Mouse (Mus musculus) ES-Bruce4 (cell line): ENCODE measurements at regions not wholly inside any gene's neighbourhood (a gene's known extent, or its start where the extent isn't known, plus 50 kb on each side); places are given as distances from the start of the nearest gene placed in this dataset.

ENCODE experiments used
- H3K27ac ChIP-seq: 2 replicates; pipeline ENCODE4 v1.5.1; 2012; ENCODE audit warnings: low read length, inconsistent platforms; ENCODE audit not compliant: insufficient read depth
- H3K27me3 ChIP-seq: 2 replicates; pipeline ENCODE4 v1.6.1; 2012; ENCODE audit warnings: mild to moderate bottlenecking, low read length, inconsistent platforms; ENCODE audit not compliant: control insufficient read depth, poor library complexity, insufficient read depth, severe bottlenecking
- H3K36me3 ChIP-seq: 2 replicates; pipeline ENCODE4 v1.6.1; 2012; ENCODE audit warnings: inconsistent platforms, mild to moderate bottlenecking, low read length, moderate library complexity; ENCODE audit not compliant: control insufficient read depth, poor library complexity, insufficient read depth, severe bottlenecking
- H3K4me1 ChIP-seq: one replicate; pipeline ENCODE4 v1.8.1; 2011; ENCODE audit warnings: low read length; ENCODE audit not compliant: control insufficient read depth, insufficient read depth
- H3K4me3 ChIP-seq: 2 replicates; pipeline ENCODE4 v1.5.1; 2011; ENCODE audit warnings: low read depth, mild to moderate bottlenecking, low read length
- H3K9ac ChIP-seq: 2 replicates; pipeline ENCODE4 v1.6.1; 2012; ENCODE audit warnings: low read depth, mild to moderate bottlenecking, inconsistent platforms; ENCODE audit not compliant: poor library complexity, severe bottlenecking
- H3K9me3 ChIP-seq: replicated peaks from 2 replicates; pipeline ENCODE4 v1.6.1; 2012; ENCODE audit warnings: mild to moderate bottlenecking, low read length, inconsistent platforms; ENCODE audit not compliant: control insufficient read depth, poor library complexity, insufficient read depth, severe bottlenecking
- CTCF ChIP-seq: IDR thresholded peaks from one replicate; pipeline ENCODE4 v1.8.1; 2011; ENCODE audit warnings: low read depth, low read length
- EP300 ChIP-seq: IDR thresholded peaks from 2 replicates; pipeline ENCODE4 v1.6.1; 2011; ENCODE audit warnings: low read depth, low read length; ENCODE audit not compliant: insufficient read depth
- POLR2A ChIP-seq: IDR thresholded peaks from one replicate; pipeline ENCODE4 v1.8.1; 2011; ENCODE audit warnings: low read length; ENCODE audit not compliant: insufficient read depth

- TF ChIP-seq POLR2A (no peak), EP300 (no peak), CTCF (no peak)
- H3K27ac ChIP-seq = no peak overlapping the region
- H3K4me1 ChIP-seq = no peaks in the 10 kb centered on the region
- H3K9me3 ChIP-seq = no peaks in the 10 kb centered on the region
- no peaks in the 10 kb centered on the region for H3K27me3 ChIP-seq
- no peak overlapping the region for H3K9ac ChIP-seq
- H3K36me3 ChIP-seq = no peaks in the 10 kb centered on the region
- no peak overlapping the region for H3K4me3 ChIP-seq
Measured at GRCm38 (mm10) chr13:5614833-5615232, 246.4 kb upstream of the Klf6 start.

DNA sequence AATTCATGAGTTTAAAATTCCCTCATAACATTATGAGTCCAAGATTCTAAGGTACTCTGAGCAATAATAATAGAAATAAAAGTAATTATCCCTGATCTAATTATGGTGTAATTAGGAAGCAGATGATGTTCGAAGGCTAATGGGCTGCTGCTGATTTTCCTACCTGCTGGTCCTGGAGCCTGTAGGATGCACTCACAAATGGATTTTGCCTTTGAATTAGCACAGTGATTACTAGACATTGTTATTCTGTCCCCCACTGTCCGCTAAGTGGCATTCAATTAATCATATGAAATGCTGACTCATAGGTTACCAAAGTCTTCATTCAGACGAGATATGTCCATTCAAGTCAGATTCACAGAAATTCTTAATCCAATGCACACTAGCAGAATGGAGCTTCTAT is 246.0 kb upstream of the Klf6 start:
- Histone ChIP-seq H3K4me3 (no peak overlapping the region), H3K4me1 (no peaks in the 10 kb centered on the region), H3K27ac (no peak overlapping the region), H3K9ac (no peak overlapping the region), H3K36me3 (no peaks in the 10 kb centered on the region), H3K27me3 (no peaks in the 10 kb centered on the region), H3K9me3 (no peaks in the 10 kb centered on the region)
- TF ChIP-seq CTCF (no peak), EP300 (no peak), POLR2A (no peak)

DNA sequence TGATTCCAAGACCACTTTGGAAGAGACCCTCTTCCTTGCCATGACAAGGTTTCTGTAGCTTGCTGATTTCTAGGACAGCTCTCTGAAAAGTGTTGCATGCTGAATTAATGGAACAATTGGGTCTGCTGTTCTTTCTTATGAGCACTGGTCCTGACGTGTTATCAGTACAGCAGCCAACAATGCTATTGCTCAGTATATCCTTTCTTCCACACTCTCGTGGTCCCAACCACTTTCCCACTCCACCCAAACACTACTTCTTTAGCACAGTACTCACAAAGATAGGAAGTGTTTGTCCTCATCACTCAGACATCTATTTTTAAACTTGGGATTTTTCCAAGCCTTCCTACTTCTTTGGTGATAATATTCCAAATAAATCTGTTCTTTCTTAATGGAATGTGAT is 233.2 kb upstream of the Klf6 start:
- TF ChIP-seq POLR2A (no peak), CTCF (no peak), EP300 (no peak)
- H3K36me3 ChIP-seq = no peaks in the 10 kb centered on the region
- H3K9me3 ChIP-seq = no peaks in the 10 kb centered on the region
- no peaks in the 10 kb centered on the region for H3K4me1 ChIP-seq
- no peak overlapping the region for H3K27ac ChIP-seq
- no peak overlapping the region for H3K4me3 ChIP-seq
- H3K27me3 ChIP-seq = no peaks in the 10 kb centered on the region
- H3K9ac ChIP-seq = no peak overlapping the region

DNA sequence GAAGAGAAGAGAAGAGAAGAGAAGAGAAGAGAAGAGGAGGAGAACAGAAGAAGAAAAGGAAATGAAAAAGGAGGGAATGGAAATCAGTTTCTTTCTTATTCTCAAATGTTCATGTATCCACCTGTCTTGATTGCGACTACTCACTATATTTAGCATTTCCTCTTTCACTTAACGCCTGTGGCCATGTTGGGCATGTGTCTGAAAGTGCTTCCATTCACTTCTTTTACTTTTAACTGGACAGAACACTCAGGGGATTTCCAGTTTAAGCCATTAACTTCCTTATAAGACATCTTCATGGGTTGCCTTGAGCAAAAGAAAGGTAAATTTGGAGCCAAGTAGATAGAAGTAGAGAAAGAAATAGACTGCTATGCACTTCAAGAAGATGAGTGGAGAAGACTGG is 226.3 kb upstream of the Klf6 start:
- no peak overlapping the region for H3K4me3 ChIP-seq
- no peak for TF ChIP-seq CTCF
- no peak overlapping the region for H3K9ac ChIP-seq
- H3K27ac ChIP-seq = no peak overlapping the region
- no peaks in the 10 kb centered on the region for H3K4me1 ChIP-seq
- no peaks in the 10 kb centered on the region for H3K9me3 ChIP-seq
- H3K27me3 ChIP-seq = no peaks in the 10 kb centered on the region
- H3K36me3 ChIP-seq = no peaks in the 10 kb centered on the region

DNA sequence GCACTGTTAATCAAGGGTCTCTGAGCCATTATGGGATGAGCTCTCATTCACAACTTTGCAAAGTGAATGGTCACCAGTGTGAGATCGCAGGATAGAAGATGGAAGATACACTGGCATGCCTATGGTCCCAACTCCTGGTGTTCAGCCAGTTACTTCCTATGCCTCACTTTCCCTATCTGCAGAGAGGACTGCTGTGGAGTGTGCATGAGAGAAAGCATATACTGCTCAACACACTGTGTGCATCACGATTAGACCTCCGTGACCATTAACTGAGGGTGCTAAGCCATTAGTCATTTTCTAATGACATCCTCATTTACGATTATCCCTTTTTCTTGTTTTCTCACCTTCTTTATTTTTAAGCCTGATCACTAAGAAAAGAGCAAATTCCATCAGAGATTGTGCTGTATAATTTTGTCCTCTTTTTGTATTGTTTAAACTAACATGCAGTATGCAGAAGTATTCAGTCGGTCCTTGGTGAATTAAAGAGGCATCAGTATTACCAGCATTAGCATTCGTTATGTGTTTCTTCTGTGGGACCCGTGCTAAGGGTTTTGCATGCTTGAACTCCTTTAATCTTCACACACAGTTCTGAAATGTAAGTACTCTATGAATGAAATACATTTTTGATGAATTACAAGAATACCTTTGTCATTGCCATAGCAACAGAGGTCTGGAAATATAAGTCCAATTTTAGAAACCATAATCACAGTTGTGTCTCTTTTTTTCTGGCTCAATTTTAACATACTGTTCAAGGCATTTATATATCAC is 219.4 kb upstream of the Klf6 start:
- Histone ChIP-seq H3K4me1 (no peaks in the 10 kb centered on the region), H3K27ac (no peak overlapping the region), H3K27me3 (no peaks in the 10 kb centered on the region), H3K9ac (no peak overlapping the region), H3K36me3 (no peaks in the 10 kb centered on the region), H3K9me3 (no peaks in the 10 kb centered on the region), H3K4me3 (no peak overlapping the region)
- TF ChIP-seq POLR2A (no peak), CTCF (no peak), EP300 (no peak)

DNA sequence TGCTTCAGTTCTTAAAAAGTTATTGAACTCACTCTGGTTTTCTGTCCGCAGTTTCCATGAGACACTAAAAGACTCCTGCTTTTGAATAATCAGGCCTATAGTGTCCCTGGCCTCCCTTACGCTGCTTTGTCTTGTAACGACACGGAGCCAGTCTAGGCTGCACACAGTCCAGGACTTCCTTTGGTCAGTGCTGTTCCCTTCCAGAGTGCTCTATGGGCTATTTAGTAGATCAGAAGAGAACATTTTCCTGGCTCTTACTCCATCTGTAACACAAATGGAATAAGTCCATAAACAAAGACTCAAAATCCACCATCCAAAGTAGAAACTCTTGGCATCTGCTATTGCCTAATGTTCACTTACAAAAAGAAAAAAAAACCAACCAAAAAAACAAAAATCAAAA is 213.0 kb upstream of the Klf6 start:
- no peaks in the 10 kb centered on the region for H3K4me1 ChIP-seq
- no peak overlapping the region for H3K9ac ChIP-seq
- no peaks in the 10 kb centered on the region for H3K9me3 ChIP-seq
- no peak overlapping the region for H3K27ac ChIP-seq
- no peaks in the 10 kb centered on the region for H3K36me3 ChIP-seq
- no peak overlapping the region for H3K4me3 ChIP-seq
- H3K27me3 ChIP-seq = no peaks in the 10 kb centered on the region
- no peak for TF ChIP-seq POLR2A
- no peak for TF ChIP-seq EP300
- no peak for TF ChIP-seq CTCF
